Mouse (Mus musculus) right cerebral cortex, adult 2 months (tissue): ENCODE measurements around the gene Anxa10.

Experiments
- DNase-seq, 2 experiments: peaks; one replicate each; pipeline ENCODE4 v3.0.0; 2021 to 2022; ENCODE audit warnings: low spot score in 2 of 2

Gene Anxa10

GRCm38 (mm10) chr8:62123098-62123497 lies at the start of gene Anxa10:
Anxa10 (minus strand) TSS chr8:62123150.
- no peak for DNase-seq

- no peak for DNase-seq
Measured at GRCm38 (mm10) chr8:62132662-62133366, 9.9 kb upstream of the Anxa10 start.

- no peak for DNase-seq
Measured at GRCm38 (mm10) chr8:62097213-62097612, 25.7 kb downstream of the Anxa10 start.

- DNase-seq = no peak
Measured at GRCm38 (mm10) chr8:62081804-62082203, 41.1 kb downstream of the Anxa10 start.

GRCm38 (mm10) chr8:62080195-62080802 lies 42.7 kb downstream of the Anxa10 start:
- no peak for DNase-seq

- DNase-seq = no peak
Measured at GRCm38 (mm10) chr8:62068305-62068704, 54.6 kb downstream of the Anxa10 start.

GRCm38 (mm10) chr8:62060357-62060756 lies 62.6 kb downstream of the Anxa10 start:
- DNase-seq = no peak

- no peak for DNase-seq
Measured at GRCm38 (mm10) chr8:62046809-62047208, 76.1 kb downstream of the Anxa10 start.

GRCm38 (mm10) chr8:62034351-62034750 lies 88.6 kb downstream of the Anxa10 start:
- DNase-seq = no peak

GRCm38 (mm10) chr8:62014582-62014981 lies 108.4 kb downstream of the Anxa10 start:
- DNase-seq = no peak

- DNase-seq = no peak
Measured at GRCm38 (mm10) chr8:62014166-62014565, 108.8 kb downstream of the Anxa10 start.
